Mouse (Mus musculus): ENCODE data around the gene Lrrtm3.

Lrrtm3 gene

DNA sequence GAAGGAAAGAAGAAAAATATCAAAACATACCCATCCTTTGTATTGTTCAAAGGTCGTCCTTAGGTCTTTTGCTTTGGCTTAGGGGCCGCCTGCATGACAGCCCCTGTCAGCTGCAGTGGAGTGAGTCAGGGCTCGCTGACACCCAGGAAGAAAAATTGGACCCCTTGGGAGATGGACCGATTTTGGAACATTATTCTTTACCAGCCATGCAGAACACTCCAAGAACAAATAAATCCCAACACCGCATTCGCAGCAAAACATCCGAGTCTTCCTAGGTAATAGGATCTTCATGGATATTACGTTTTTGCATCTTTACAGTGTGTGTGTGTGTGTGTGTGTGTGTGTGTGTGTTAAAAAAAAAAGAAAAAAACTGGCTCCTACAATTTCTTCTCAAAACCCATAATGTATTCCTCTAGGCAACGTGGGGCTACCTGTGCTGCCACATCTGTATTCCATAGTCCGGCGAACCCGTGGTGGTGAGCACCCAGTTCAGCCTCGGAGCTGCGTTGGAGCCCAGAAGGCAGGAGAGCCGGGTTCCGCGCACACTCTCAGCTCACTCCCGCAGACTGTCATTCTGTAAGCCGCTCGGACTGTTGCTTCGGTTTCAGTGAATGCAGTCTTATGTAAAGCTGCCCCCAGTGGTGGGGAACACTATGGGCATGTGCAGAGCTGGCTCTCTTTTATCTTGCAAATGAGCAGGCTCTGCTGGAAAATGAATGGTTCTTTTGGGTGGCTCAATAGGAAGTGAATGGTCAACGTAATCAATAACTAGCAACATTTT is at the start of gene Lrrtm3:
Lrrtm3 (minus strand) TSS at position 598 of the 781 bp plus-strand sequence.
- in situ Hi-C loops (cut with MboI, MseI) = loop anchor here in 1 of 2 experiments (10.0 kb wide), 1 partner anchor 505 kb away; no protein-coding TSS in a partner anchor

- in situ Hi-C loops (cut with MboI, MseI) = no loop called here
These were observed 45.4 kb upstream of the Lrrtm3 start for GRCm38 (mm10) chr10:64135481-64135880.

- in situ Hi-C loops (cut with MboI, MseI) = no loop called here
These were observed 43.4 kb upstream of the Lrrtm3 start for GRCm38 (mm10) chr10:64133461-64133860.

DNA sequence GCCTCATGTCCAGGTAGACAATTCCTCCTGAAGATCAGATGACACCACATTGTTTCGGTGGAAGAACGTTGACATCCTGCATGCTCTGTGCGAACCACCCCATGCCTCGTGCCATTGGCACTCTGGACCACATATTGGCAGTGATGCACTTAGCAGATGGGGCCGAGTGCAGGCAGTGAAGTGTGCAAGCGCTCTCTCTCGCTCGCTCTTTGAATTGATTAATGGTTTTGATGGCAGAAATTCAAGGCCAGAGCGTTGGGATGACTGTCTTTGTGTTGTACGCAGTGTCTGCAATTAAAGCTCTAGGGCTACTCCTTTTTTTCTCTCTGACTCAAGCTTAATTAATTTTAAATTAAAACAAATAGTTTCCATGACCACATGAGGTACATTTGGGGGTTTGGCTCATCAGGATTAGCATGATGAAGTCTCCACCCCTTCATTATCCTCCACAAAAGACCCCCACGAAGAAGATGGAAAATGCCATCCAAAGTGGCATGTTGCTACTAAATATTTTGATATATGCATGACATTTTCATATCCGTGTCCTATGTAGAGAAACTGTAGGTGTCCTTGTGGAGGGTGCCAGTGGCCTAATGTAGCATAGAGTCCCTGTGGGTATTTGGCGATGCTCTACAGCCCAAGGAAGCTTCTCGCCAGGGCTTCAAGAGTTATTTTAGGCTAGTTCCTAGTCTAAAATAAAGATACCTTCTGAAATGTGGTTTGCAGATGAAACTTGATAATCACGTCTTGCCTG is 40.5 kb upstream of the Lrrtm3 start:
- in situ Hi-C loops (cut with MboI, MseI) = no loop called here

DNA sequence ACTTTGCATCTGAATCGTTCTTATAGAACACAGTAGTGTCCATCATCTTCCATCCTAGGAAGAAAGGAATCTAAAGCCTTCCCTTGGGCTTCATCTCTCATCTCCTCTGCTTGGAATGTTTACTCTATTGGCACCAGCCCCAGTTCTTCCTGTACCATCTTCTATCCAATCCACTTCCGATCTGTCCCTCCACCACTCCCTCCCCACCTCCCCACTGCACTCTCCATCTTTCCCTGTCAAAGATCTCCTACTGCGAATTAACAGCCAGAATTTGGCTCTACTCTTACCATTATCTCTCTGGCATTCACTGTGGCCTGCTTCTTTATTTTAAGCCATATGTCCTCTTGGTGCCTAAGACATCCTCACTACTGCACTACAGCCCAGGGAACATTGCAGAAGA is 28.8 kb upstream of the Lrrtm3 start:
- in situ Hi-C loops (cut with MboI, MseI) = no loop called here

GRCm38 (mm10) chr10:64115246-64115645 is 25.2 kb upstream of the Lrrtm3 start:
- in situ Hi-C loops (cut with MboI, MseI) = no loop called here

DNA sequence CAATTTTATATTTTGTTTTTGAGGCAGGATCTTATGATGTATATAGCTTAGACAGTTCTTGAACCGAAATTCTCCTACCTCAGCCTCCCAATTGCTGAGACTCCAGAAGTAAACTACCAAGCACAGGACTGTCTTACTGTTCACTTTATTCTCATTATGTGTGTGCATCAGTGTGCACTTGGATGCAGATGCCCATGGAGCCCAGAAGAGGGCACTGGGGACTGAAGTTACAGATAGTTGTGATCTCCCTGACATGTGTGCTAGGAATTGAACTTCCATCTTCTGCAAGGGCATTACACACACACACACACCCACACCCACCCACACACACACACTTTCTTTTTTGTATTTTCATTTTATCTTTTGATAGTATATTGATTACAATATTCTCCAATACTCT is 6.5 kb upstream of the Lrrtm3 start:
- in situ Hi-C loops (cut with MboI, MseI) = no loop called here

GRCm38 (mm10) chr10:64088774-64089460 is 1.2 kb downstream of the Lrrtm3 start:
- in situ Hi-C loops (cut with MboI, MseI) = loop anchor here in 1 of 2 experiments (10.0 kb wide), 1 partner anchor 504 kb away; no protein-coding TSS in a partner anchor

GRCm38 (mm10) chr10:64087936-64088773 is 1.9 kb downstream of the Lrrtm3 start:
- in situ Hi-C loops (cut with MboI, MseI) = loop anchor here in 1 of 2 experiments (10.0 kb wide), 1 partner anchor 503 kb away; no protein-coding TSS in a partner anchor

DNA sequence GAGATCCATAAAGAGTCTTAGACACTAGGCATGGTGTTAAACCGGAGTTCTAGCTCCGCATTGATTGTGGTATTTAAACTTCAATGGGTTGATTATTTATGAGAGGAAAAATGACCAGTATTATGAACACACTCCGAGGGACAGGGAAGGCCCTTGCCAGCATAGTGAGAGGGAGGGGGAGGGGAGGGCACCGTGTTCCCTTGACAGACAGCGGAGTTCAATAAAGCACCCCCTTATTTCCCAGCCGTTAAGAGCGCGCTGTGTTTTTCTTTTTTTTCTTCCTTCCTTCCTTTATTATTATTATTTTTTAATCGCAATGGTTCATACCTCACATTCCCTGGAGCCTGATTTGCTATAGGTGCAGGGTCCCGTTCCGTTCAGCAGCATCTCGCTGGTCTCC is 2.6 kb downstream of the Lrrtm3 start:
- in situ Hi-C loops (cut with MboI, MseI) = loop anchor here in 1 of 2 experiments (10.0 kb wide), 1 partner anchor 503 kb away; no protein-coding TSS in a partner anchor

DNA sequence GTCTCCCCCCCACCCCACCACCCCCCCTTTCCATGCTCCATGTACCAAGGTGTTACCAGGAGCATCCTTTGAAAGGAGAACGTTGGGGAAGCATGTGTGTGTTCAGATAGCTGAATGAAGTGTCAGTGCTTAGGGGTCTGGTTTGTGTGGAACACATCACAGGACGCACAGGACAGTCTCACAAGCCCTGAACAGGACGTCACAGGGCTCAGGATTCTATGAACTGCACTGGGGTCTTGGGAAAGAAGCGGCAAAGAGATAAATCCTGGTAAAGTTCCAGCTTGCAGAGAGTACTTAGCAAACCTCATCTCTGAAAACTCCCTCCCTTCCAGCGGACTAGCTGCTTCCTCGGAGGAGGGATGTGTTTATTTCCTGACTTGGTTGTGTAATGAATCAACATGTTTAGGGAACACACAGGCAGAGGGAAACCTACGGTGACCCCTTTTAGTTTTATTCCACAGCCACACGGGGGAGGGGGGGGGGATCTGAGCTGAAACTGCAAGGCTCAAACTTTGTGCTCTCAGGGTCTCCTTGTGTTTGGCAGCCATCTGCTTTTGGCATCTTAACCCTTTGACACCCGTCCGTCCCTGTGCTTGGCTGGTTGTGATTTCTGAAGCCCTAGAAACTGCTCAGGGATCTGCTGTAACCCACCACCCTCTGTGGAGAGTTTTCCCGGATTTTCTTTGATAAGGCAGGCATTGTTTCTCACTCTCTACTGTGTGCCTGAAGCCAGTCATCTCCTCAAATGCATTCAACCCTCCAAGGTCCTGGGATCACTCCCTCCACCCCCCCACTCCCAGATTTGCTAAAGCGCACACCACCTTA is 3.3 kb downstream of the Lrrtm3 start:
- in situ Hi-C loops (cut with MboI, MseI) = loop anchor here in 1 of 2 experiments (10.0 kb wide), 1 partner anchor 502 kb away; no protein-coding TSS in a partner anchor

DNA sequence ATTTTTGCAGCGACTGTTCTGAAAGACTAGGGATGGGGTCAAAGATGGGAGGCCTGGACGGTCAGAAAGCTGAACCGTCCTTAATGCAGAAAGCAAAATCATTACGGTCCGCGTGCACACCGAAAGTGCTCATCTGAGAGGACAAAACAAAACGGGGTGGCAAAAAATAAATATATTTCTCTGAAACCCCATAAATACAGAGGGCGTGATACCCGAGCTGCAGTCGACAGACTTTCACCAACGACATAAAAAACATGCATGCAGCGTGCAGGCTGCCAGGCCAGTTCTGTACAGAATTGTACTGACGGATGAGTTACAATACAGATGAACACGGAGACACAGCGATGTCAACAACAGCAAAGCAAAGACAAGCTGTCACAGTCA is 3.9 kb downstream of the Lrrtm3 start:
- in situ Hi-C loops (cut with MboI, MseI) = loop anchor here in 1 of 2 experiments (10.0 kb wide), 1 partner anchor 501 kb away; no protein-coding TSS in a partner anchor

DNA sequence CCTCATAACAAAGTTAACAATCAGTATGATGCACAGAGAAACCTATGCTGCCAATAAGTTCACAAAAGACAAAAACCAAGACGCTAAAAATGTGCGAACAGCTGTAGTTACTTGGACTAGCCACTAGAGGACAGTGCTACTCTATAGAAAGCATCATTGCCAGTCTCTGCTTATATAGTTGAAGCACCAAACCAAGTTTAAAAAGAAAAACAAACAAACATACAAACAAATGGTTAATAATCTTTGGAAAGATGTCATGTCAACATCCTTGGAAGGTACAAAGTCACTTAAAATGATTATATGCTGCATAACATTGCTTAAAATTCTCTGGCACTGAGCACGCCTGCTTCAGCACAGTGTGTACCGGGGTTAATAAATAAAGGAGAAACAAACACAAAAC is 5.6 kb downstream of the Lrrtm3 start:
- in situ Hi-C loops (cut with MboI, MseI) = loop anchor here in 1 of 2 experiments (10.0 kb wide), 1 partner anchor 500 kb away; no protein-coding TSS in a partner anchor

DNA sequence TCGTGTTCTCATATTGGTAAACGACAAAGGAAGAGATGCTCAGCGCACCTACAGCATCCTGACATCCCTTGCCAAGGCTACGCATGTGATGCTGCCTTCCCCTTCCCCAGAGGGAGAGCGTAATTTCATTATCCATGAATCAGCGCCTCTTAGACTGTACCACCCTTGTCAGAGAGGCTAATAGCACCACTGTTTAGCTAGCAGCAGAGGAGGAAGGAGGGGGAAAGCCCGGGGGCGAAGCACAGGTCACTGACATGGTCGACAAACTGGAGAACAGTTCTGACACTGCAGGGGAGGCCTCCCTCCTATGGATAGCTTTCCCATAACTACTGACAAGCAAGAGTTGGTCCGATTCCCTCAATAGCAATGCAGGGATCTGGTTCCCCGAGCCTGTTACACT is 6.3 kb downstream of the Lrrtm3 start:
- in situ Hi-C loops (cut with MboI, MseI) = loop anchor here in 1 of 2 experiments (10.0 kb wide), 1 partner anchor 499 kb away; no protein-coding TSS in a partner anchor

DNA sequence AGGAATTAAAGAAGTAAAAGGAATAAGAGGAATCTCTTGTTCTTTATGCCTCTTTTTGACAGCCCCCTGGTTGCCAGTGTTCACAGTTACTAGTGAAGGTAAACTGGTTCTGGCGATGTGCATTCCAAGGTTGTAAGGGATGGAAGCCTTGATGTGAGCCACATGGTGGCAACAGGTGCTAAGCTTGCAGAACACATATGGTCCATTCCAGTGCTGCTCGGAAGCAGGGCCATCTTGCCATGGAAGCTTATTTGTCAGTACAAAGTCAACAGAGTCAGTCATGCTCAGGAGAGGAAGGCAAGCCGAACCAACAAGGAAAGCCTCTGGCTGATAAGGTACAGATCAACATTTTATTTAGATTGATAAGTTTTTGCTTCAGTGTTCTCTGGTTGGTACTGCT is 7.7 kb downstream of the Lrrtm3 start:
- in situ Hi-C loops (cut with MboI, MseI) = loop anchor here in 1 of 2 experiments (10.0 kb wide), 1 partner anchor 498 kb away; no protein-coding TSS in a partner anchor

- in situ Hi-C loops (cut with MboI, MseI) = no loop called here
These were observed 13.5 kb downstream of the Lrrtm3 start for GRCm38 (mm10) chr10:64076410-64077052.

GRCm38 (mm10) chr10:64075944-64076343 is 14.1 kb downstream of the Lrrtm3 start:
- in situ Hi-C loops (cut with MboI, MseI) = no loop called here

DNA sequence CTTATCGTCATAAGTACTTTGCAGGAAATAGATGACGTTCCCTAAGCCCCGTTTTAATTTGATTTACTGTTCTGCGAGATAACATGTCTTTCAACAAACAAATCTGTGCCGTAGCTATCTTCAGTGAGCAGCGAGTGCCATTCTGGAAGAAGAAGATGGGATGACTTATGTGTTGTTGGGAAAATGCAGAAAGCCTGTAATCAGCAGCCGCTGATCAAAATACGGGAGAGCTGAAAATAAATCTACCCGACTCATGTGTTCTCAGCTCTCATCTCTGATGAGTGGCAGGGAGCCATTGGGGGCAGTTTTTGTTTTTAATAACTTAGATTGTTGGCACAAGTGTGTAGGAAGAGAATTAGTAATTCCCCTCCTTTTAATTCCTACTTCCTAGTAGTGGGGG is 26.4 kb downstream of the Lrrtm3 start:
- in situ Hi-C loops (cut with MboI, MseI) = no loop called here

GRCm38 (mm10) chr10:64049946-64050345 is 40.1 kb downstream of the Lrrtm3 start:
- in situ Hi-C loops (cut with MboI, MseI) = no loop called here

Data from T-helper 17 cell (primary cell).